Comparison of ENCODE assay signal across 29 mouse cellular contexts in the genomic region with DNA sequence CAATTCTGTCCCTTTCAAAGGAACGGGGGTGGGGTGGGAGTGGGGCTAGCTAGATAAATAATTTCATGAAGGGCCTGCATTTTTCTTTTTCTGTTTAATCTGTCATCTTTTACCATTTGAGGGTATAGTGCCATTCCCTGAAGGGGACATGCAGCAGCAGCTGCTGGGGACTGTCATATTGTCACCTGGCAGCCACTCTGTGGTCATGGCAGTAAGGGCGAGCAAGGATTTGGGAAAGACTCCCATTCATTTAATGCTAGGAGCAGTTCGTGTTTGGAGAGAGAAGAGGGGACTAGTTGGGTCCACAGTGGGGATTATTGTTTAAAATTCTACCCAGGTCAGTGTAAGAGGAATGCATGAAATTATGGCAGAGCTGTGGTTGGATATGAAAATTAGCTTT. TPM values are rescaled to one million over a fixed set of nuclear protein-coding genes. Genes with fewer than 3 reads are reported as not detected.
"Had no signal": no experiment of that assay in that cellular context is flagged by ENCODE, and none has a peak within 500 bp of the region (broad histone marks: within the 10 kb centered on the region; RNA-seq: fewer than 3 reads in every experiment).

No protein-coding gene starts in this region.

- H3K4me1 ChIP-seq: lung, embryonic 15.5 days; megakaryocyte, embryonic 14.5 days; midbrain, embryonic 15.5 days; neural tube, embryonic 13.5 days; neural tube, embryonic 15.5 days had no signal

- H3K27me3 ChIP-seq: lung, embryonic 15.5 days; midbrain, embryonic 13.5 days; midbrain, embryonic 15.5 days; neural tube, embryonic 13.5 days; neural tube, embryonic 15.5 days had no signal

- H3K4me2 ChIP-seq: lung, embryonic 15.5 days; midbrain, embryonic 11.5 days; midbrain, embryonic 13.5 days; midbrain, embryonic 15.5 days; neural tube, embryonic 13.5 days; neural tube, embryonic 15.5 days had no signal

- H3K4me3 ChIP-seq: lung, embryonic 15.5 days; megakaryocyte, embryonic 14.5 days; midbrain, embryonic 13.5 days; midbrain, embryonic 15.5 days; neural tube, embryonic 13.5 days; neural tube, embryonic 15.5 days had no signal

- H3K27ac ChIP-seq: lung, embryonic 15.5 days; macrophage; midbrain, embryonic 13.5 days; midbrain, embryonic 15.5 days; neural tube, embryonic 13.5 days; neural tube, embryonic 15.5 days had no signal

- H3K36me3 ChIP-seq: lung, embryonic 15.5 days; midbrain, embryonic 13.5 days; midbrain, embryonic 15.5 days; neural tube, embryonic 13.5 days; neural tube, embryonic 15.5 days had no signal

- DNase-seq: liver, postnatal 0 days; lung, adult 2 months; lung, postnatal 14 days; lung, postnatal 36 days; retina, postnatal 1 day; right cerebral cortex, adult 18-20 months; right cerebral cortex, postnatal 25 days; right cerebral cortex, postnatal 4 days; spleen, adult 18-20 months; thymus, adult 18-20 months; thymus, postnatal 14 days; thymus, postnatal 36 days had no signal

- H3K9ac ChIP-seq: liver, postnatal 0 days; lung, embryonic 15.5 days; midbrain, embryonic 13.5 days; midbrain, embryonic 15.5 days; neural tube, embryonic 13.5 days; neural tube, embryonic 15.5 days had no signal

RNA-seq across cellular contexts. Expression of a gene that starts 16.3 kb away (rescaled TPM):
- total RNA-seq: megakaryocyte progenitor cell, adult 5-6 weeks; monocyte, adult 5-6 weeks had no signal
- polyA plus RNA-seq: liver, postnatal 0 days; lung, embryonic 15.5 days; lung, postnatal 0 days; macrophage; midbrain, embryonic 11.5 days; midbrain, embryonic 13.5 days; midbrain, embryonic 15.5 days; midbrain, postnatal 0 days; neural tube, embryonic 11.5 days; neural tube, embryonic 13.5 days; neural tube, embryonic 15.5 days; small intestine, adult 2 months; stomach, embryonic 14.5 days; stomach, embryonic 16.5 days; thymus, postnatal 0 days had no signal

RNA-seq across cellular contexts. Expression of a gene that starts 31.8 kb away (rescaled TPM):
- polyA plus RNA-seq: macrophage had no signal
